Mouse (Mus musculus): Measurements from ENCODE around the gene Draxin. TPM values are rescaled to one million over a fixed set of nuclear protein-coding genes. Genes with fewer than 3 reads are reported as not detected.

Gene Draxin
- polyA plus RNA-seq, 1 experiment from 2014 or later = 12.0 TPM

DNA sequence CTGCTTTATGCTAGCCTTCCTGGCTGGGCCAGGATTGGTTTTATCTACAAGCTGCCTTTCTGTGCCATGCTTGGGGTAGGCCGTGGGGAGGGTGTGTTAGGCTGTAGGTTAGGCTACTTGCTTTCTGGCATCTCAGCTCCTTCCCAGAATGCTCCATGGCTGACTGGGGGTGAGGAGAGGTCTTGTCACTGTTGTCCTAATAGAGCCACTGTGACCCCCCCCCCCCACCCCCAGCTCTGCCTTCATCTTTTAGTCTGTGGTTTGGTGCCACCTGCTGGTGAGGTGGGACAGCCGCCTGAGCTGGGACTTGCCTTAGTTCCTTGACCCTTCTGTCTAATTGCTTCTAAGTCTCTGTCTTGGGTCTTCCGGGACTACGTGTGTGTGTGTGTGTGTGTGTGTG, 36.5 kb upstream of the Draxin start:
- Histone ChIP-seq H3K27ac (ENCODE audit: low read depth, low read length) (peak overlapping the region; percentile 78), H3K4me1 (ENCODE audit: control insufficient read depth, insufficient read depth, low read depth, low read length) (peaks cover 15% of the 10 kb centered on the region), H3K9me3 (ENCODE audit: control insufficient read depth, low read length) (no peaks in the 10 kb centered on the region), H3K9ac (ENCODE audit: low read depth, low read length) (peak overlapping the region; percentile 28; the same call in 1 of the 2 replicates), H3K36me3 (ENCODE audit: control insufficient read depth, insufficient read depth, low read length) (no peaks in the 10 kb centered on the region), H3K4me2 (ENCODE audit: low read length) (peak overlapping the region; percentile 39), H3K27me3 (replicated peaks; ENCODE audit: control insufficient read depth, insufficient read depth, low read length) (peaks cover 35% of the 10 kb centered on the region), H3K4me3 (ENCODE audit: low read length) (no peak overlapping the region)
- peak; percentile 12; the same call in 1 of the 2 replicates for ATAC-seq
- WGBS = 14% methylated on average over 4 of the region's 4 CpGs

DNA sequence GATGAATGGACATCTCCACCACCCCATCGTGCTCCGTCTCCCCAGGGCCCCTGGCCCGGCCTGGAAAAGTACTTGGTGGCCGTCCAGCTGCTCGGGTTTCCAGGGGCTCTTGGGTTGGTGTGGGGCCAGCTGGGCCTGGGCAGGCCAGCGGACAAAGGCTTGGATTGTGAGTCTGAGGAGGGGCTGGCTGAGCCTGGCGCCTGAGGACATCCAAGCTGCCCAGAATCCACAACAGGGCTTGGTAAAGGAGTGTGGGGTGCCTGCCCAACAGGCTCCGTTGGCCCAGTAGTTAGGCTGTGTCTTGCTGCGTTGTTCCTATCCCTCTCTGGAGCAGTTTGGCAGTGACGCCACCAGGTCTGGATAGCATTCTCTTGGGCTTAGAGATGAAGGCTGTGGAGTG, 35.9 kb upstream of the Draxin start:
- Histone ChIP-seq H3K9ac (ENCODE audit: low read depth, low read length) (peak overlapping the region; percentile 28; the same call in 1 of the 2 replicates), H3K4me3 (ENCODE audit: low read length) (no peak overlapping the region), H3K27me3 (replicated peaks; ENCODE audit: control insufficient read depth, insufficient read depth, low read length) (peaks cover 39% of the 10 kb centered on the region), H3K4me2 (ENCODE audit: low read length) (peak overlapping the region; percentile 39), H3K36me3 (ENCODE audit: control insufficient read depth, insufficient read depth, low read length) (no peaks in the 10 kb centered on the region), H3K9me3 (ENCODE audit: control insufficient read depth, low read length) (no peaks in the 10 kb centered on the region), H3K4me1 (ENCODE audit: control insufficient read depth, insufficient read depth, low read depth, low read length) (peaks cover 15% of the 10 kb centered on the region), H3K27ac (ENCODE audit: low read depth, low read length) (peak overlapping the region; percentile 78)
- peak; percentile 89 for ATAC-seq
- WGBS = 5% methylated on average over 10 of the region's 10 CpGs

GRCm38 (mm10) chr4:148165551-148165950, 35.1 kb upstream of the Draxin start:
- WGBS = 2% methylated on average over 17 of the region's 17 CpGs
- peaks cover 44% of the 10 kb centered on the region for H3K27me3 ChIP-seq (replicated peaks; ENCODE audit: control insufficient read depth, insufficient read depth, low read length)
- no peaks in the 10 kb centered on the region for H3K9me3 ChIP-seq (ENCODE audit: control insufficient read depth, low read length)
- peaks cover 22% of the 10 kb centered on the region for H3K4me1 ChIP-seq (ENCODE audit: control insufficient read depth, insufficient read depth, low read depth, low read length)
- no peak for ATAC-seq
- peak overlapping the region; percentile 51; the same call in 1 of the 2 replicates for H3K27ac ChIP-seq (ENCODE audit: low read depth, low read length)
- no peaks in the 10 kb centered on the region for H3K36me3 ChIP-seq (ENCODE audit: control insufficient read depth, insufficient read depth, low read length)
- H3K4me2 ChIP-seq (ENCODE audit: low read length) = peak overlapping the region; percentile 24; the same call in 1 of the 2 replicates
- no peak overlapping the region for H3K4me3 ChIP-seq (ENCODE audit: low read length)
- H3K9ac ChIP-seq (ENCODE audit: low read depth, low read length) = 0 out of 2 replicates have a peak overlapping the region, but pooled peaks have one; percentile 4

DNA sequence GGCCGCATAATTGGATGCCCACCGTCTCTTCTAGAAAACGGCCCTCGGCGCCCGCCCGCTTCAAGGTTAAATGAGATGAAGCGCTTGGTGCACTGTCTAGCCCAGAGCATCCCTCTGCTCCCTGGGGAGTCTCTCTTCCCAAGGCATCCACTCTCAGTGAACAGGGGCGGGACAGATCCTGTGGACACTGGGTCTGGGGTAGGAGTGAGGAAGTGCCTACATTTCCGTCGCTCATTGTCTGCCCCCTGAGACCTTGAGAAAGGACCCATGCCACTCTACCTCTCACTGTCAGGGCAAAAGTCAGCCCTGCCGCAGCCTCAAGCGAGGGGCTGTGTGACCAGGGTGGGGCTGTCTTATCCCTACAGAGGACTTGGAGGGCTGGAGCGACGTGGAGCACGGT, 34.0 kb upstream of the Draxin start:
- peak overlapping the region; percentile 31 for H3K4me3 ChIP-seq (ENCODE audit: low read length)
- ATAC-seq = no peak
- peaks cover 22% of the 10 kb centered on the region for H3K4me1 ChIP-seq (ENCODE audit: control insufficient read depth, insufficient read depth, low read depth, low read length)
- H3K36me3 ChIP-seq (ENCODE audit: control insufficient read depth, insufficient read depth, low read length) = no peaks in the 10 kb centered on the region
- no peak overlapping the region for H3K27ac ChIP-seq (ENCODE audit: low read depth, low read length)
- peak overlapping the region; percentile 28 for H3K9ac ChIP-seq (ENCODE audit: low read depth, low read length)
- H3K9me3 ChIP-seq (ENCODE audit: control insufficient read depth, low read length) = no peaks in the 10 kb centered on the region
- WGBS = 2% methylated on average over 15 of the region's 16 CpGs
- H3K4me2 ChIP-seq (ENCODE audit: low read length) = peak overlapping the region; percentile 57
- H3K27me3 ChIP-seq (replicated peaks; ENCODE audit: control insufficient read depth, insufficient read depth, low read length) = peaks cover 41% of the 10 kb centered on the region

- H3K4me2 ChIP-seq (ENCODE audit: low read length) = peak overlapping the region; percentile 57
- under 1% methylated on average over 25 of the region's 29 CpGs for WGBS
Measured at GRCm38 (mm10) chr4:148164002-148164439, 33.5 kb upstream of the Draxin start.

DNA sequence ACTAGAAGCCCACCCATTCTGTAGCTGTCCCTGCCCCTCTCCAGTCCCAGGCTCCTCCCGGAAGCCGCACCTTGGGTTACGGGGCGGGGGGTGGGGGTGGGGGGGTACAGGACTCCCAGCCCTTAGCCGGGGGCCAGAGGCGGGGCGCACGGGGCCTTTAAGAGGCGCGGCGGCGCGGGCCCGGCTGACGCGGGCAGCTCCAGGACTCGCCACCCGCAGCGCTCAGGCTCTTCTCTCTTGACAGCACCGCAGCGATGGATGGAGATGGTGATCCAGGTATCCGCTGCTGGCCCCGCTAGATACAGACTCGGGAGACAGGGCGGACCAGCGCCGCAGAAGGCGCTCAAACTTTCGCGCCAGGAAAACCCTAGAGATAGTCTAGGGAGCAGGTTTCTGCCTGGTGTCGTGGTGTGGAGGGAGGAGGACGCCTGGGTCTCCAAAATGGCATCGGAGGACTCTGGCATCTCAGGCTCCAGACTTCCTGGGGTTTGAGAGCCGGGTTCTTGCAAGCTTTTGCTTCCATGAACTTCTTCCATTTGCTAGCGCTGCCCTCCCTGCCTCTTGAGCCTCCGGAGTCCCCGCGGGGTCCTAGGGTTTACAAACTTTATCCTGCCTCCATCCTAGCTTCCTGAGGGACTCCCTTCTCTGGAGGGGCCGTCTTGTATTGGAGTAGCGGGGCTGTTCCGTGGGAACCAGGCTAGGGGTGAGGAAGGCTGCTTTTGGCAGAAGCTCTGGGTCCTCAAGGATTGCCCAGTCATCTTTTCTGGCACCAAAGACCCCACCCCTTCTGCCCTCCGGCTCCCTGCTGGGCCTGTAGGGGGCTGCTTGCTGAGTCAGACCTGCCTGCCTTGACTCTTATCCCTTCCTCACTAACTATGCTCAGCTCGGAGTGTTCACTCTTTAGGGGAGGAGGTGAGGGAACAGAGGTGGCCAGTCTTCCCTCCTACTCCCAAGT, 30.2 kb upstream of the Draxin start, which contains the start of the genes Fbxo44 and Fbxo2:
Gene Fbxo44 (minus strand): TSS at position 47 of the 955 bp plus-strand sequence.
Gene Fbxo2 (plus strand): TSS at position 186 of the 955 bp plus-strand sequence.
- peak within 1 kb of the TSS; percentile 79 for H3K9ac ChIP-seq (ENCODE audit: low read depth, low read length)
- peak; percentile 75 for ATAC-seq
- H3K27me3 ChIP-seq (replicated peaks; ENCODE audit: control insufficient read depth, insufficient read depth, low read length) = peaks cover 34% of the 10 kb centered on the region

More at GRCm38 (mm10) chr4:148164002-148164439, 33.5 kb upstream of the Draxin start:
- no peaks in the 10 kb centered on the region for H3K36me3 ChIP-seq (ENCODE audit: control insufficient read depth, insufficient read depth, low read length)
- H3K27me3 ChIP-seq (replicated peaks; ENCODE audit: control insufficient read depth, insufficient read depth, low read length) = peaks cover 41% of the 10 kb centered on the region
- peak overlapping the region; percentile 31 for H3K4me3 ChIP-seq (ENCODE audit: low read length)
- no peak overlapping the region for H3K27ac ChIP-seq (ENCODE audit: low read depth, low read length)
- H3K4me1 ChIP-seq (ENCODE audit: control insufficient read depth, insufficient read depth, low read depth, low read length) = peaks cover 22% of the 10 kb centered on the region
- ATAC-seq = no peak
- peak overlapping the region; percentile 28 for H3K9ac ChIP-seq (ENCODE audit: low read depth, low read length)
- no peaks in the 10 kb centered on the region for H3K9me3 ChIP-seq (ENCODE audit: control insufficient read depth, low read length)

GRCm38 (mm10) chr4:148159544-148160435, 29.3 kb upstream of the Draxin start:
- under 1% methylated on average over 44 of the region's 55 CpGs for WGBS
- Histone ChIP-seq H3K9ac (ENCODE audit: low read depth, low read length) (peak overlapping the region; percentile 79), H3K4me2 (ENCODE audit: low read length) (peak overlapping the region; percentile 95), H3K27me3 (replicated peaks; ENCODE audit: control insufficient read depth, insufficient read depth, low read length) (peaks cover 26% of the 10 kb centered on the region), H3K36me3 (ENCODE audit: control insufficient read depth, insufficient read depth, low read length) (peaks cover 19% of the 10 kb centered on the region), H3K4me3 (ENCODE audit: low read length) (peak overlapping the region; percentile 62), H3K4me1 (ENCODE audit: control insufficient read depth, insufficient read depth, low read depth, low read length) (peaks cover 27% of the 10 kb centered on the region), H3K27ac (ENCODE audit: low read depth, low read length) (peak overlapping the region; percentile 84), H3K9me3 (ENCODE audit: control insufficient read depth, low read length) (no peaks in the 10 kb centered on the region)
- ATAC-seq = peak; percentile 86

More for the DNA sequence above, 30.2 kb upstream of the Draxin start, which contains the start of the genes Fbxo44 and Fbxo2:
- WGBS = 1% methylated on average over 42 of the region's 43 CpGs
- Histone ChIP-seq H3K4me3 (ENCODE audit: low read length) (peak within 1 kb of the TSS; percentile 62), H3K27ac (ENCODE audit: low read depth, low read length) (peak within 1 kb of the TSS; percentile 84), H3K4me1 (ENCODE audit: control insufficient read depth, insufficient read depth, low read depth, low read length) (peaks cover 27% of the 10 kb centered on the region), H3K9me3 (ENCODE audit: control insufficient read depth, low read length) (no peaks in the 10 kb centered on the region), H3K36me3 (ENCODE audit: control insufficient read depth, insufficient read depth, low read length) (peaks cover 14% of the 10 kb centered on the region), H3K4me2 (ENCODE audit: low read length) (peak within 1 kb of the TSS; percentile 95)

DNA sequence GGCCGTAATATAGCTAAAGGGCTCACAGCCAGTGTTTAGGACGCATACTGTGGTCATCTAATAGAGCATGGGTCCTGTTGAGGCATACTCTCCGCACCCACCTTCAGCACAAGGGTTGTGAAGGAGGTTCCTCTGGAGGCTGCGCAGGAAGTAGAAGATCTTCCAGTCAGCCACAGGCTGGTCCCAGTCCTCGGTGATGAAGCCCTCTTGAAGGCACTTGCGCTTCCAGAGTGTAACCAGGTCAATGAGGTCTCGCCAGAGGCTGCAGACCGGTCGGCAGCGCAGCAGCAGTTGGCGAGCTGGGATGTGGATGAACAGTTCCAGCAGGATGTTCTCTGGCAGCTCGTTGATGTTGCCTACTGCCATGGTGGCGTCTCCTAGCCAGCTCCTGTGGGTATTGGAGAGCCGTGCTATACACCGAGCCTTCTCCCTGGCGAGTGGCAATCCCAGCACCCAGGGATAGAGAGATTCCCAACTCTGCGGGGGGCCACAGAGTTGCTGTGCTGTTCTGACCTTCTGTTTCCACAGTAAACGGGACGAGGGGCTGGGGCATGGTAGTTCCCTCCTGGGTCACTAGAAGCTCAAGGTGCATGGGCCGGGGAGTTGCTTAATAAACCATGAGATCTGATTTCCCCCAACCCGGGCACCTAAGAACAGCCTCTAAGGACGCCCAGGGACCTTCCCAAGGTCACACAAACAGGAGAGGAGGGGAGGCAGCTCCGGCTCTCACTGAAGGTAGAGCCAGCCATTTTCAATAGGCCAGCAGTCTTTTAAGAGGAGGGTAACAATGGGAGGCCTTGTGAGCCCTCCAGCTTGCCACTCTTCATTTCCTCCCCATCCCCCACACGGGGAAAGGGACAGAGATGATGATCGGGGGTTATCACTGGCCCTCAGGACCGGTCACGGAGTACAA, 28.2 kb upstream of the Draxin start:
- WGBS = 18% methylated on average over 27 of the region's 27 CpGs
- peaks cover 24% of the 10 kb centered on the region for H3K36me3 ChIP-seq (ENCODE audit: control insufficient read depth, insufficient read depth, low read length)
- H3K27me3 ChIP-seq (replicated peaks; ENCODE audit: control insufficient read depth, insufficient read depth, low read length) = peaks cover 19% of the 10 kb centered on the region
- H3K9ac ChIP-seq (ENCODE audit: low read depth, low read length) = peak overlapping the region; percentile 79
- peak overlapping the region; percentile 62 for H3K4me3 ChIP-seq (ENCODE audit: low read length)
- peak overlapping the region; percentile 84 for H3K27ac ChIP-seq (ENCODE audit: low read depth, low read length)
- peak overlapping the region; percentile 95 for H3K4me2 ChIP-seq (ENCODE audit: low read length)
- peaks cover 18% of the 10 kb centered on the region for H3K4me1 ChIP-seq (ENCODE audit: control insufficient read depth, insufficient read depth, low read depth, low read length)
- ATAC-seq = no peak
- H3K9me3 ChIP-seq (ENCODE audit: control insufficient read depth, low read length) = no peaks in the 10 kb centered on the region

All from hindbrain, embryonic 16.5 days (tissue).